Mouse (Mus musculus): ENCODE measurements around the gene Vmac. TPM values are rescaled to one million over a fixed set of nuclear protein-coding genes. Genes with fewer than 3 reads are reported as not detected.

Vmac gene
- total RNA-seq (2023) = 1 to 10 TPM; 1.6 to 2.1 TPM

GRCm38 (mm10) chr17:56717363-56718058 lies at the start of gene Vmac, which contains the start of gene Ndufa11:
TSS of gene Vmac (minus strand) at chr17:56718022.
TSS of gene Ndufa11 (plus strand) at chr17:56717767.

GRCm38 (mm10) chr17:56764474-56765354 lies 46.9 kb upstream of the Vmac start, which contains the start of gene Dus3l:
TSS of gene Dus3l (plus strand) at chr17:56764757.

GRCm38 (mm10) chr17:56757416-56758123 lies 39.7 kb upstream of the Vmac start, which contains the start of gene Nrtn:
TSS of gene Nrtn (minus strand) at chr17:56757530.

GRCm38 (mm10) chr17:56672941-56673646 lies 44.7 kb downstream of the Vmac start, which contains the start of gene Ranbp3:
TSS of gene Ranbp3 (plus strand) at chr17:56673294.

Other genes with a start within 250 kb of the Vmac start
- 10 to 100 TPM; 22.9 to 28.8 TPM for gene Ptprs, start 241.5 kb downstream of the Vmac start, total RNA-seq (2023)
- gene Znrf4, start 205.6 kb downstream of the Vmac start, total RNA-seq (2023) = not detected
- gene Gm20219, start 163.6 kb downstream of the Vmac start, total RNA-seq (2023) = 1 to 10 TPM; 1.7 to 4.3 TPM
- gene Safb2, start 133.4 kb downstream of the Vmac start, total RNA-seq (2023) = 100 to 1,000 TPM; 209 to 229 TPM
- gene Safb, start 133.2 kb downstream of the Vmac start, total RNA-seq (2023) = 100 to 1,000 TPM; 135 to 151 TPM
- gene 2410015M20Rik, start 108.3 kb downstream of the Vmac start, total RNA-seq (2023) = 10 to 100 TPM; 54.0 to 56.2 TPM
- gene Rpl36, start 104.6 kb downstream of the Vmac start, total RNA-seq (2023) = 100 to 1,000 TPM; 426 to 509 TPM
- gene Lonp1, start 91.1 kb downstream of the Vmac start, total RNA-seq (2023) = 10 to 100 TPM; 23.9 to 26.8 TPM
- under 1 TPM; 0.49 to 0.61 TPM for gene Catsperd, start 89.9 kb downstream of the Vmac start, total RNA-seq (2023)
- gene Ranbp3, start 44.7 kb downstream of the Vmac start, total RNA-seq (2023) = 10 to 100 TPM; 59.0 to 64.8 TPM
- gene Ndufa11, start 255 bp downstream of the Vmac start, total RNA-seq (2023) = 10 to 100 TPM; 61.8 to 67.9 TPM
- gene Nrtn, start 39.5 kb upstream of the Vmac start, total RNA-seq (2023) = under 1 TPM in 1 of 2 experiments, not detected in 1; 0.40 TPM
- 10 to 100 TPM; 20.7 to 21.1 TPM for gene Dus3l, start 46.7 kb upstream of the Vmac start, total RNA-seq (2023)
- gene Prr22, start 52.2 kb upstream of the Vmac start, total RNA-seq (2023) = under 1 TPM; 0.50 to 0.97 TPM
- gene Rfx2, start 113.0 kb upstream of the Vmac start, total RNA-seq (2023) = 1 to 10 TPM; 6.5 TPM
- not detected for gene Acsbg2, start 156.4 kb upstream of the Vmac start, total RNA-seq (2023)
- gene 1700061G19Rik, start 157.5 kb upstream of the Vmac start, total RNA-seq (2023) = not detected
- gene Mllt1, start 217.4 kb upstream of the Vmac start, total RNA-seq (2023) = 10 to 100 TPM; 18.8 to 20.2 TPM